Mouse (Mus musculus): ENCODE measurements around the gene Cdk12. TPM values are rescaled to one million over a fixed set of nuclear protein-coding genes. Genes with fewer than 3 reads are reported as not detected.

The Cdk12 gene
- total and polyA plus RNA-seq, 3 experiments = 27.8 to 44.1 (median 29.6) TPM

- in situ Hi-C loops (cut with MboI; ENCODE audit: low pct_ligation_motif_present, low pct_unique_long_range_greater_than_20kb, low sequenced_read_pairs) (no loop called here), dilution Hi-C loops (cut with MboI; ENCODE audit: extremely low pct_ligation_motif_present, extremely low pct_unique_long_range_greater_than_20kb, low sequenced_read_pairs) (no loop called here)
- DNase-seq (ENCODE audit: extremely low read depth) = no peak
- H3K4me1 ChIP-seq (ENCODE audit: control insufficient read depth in 1 of 2, insufficient read depth in 2 of 2) = peaks cover 8 to 43% of the 10 kb centered on the region in 2 experiments; a peak in 3 of 4 replicates
- peaks cover 48 to 81% of the 10 kb centered on the region in 2 experiments for H3K36me3 ChIP-seq (replicated peaks in 1 of 2; ENCODE audit: control insufficient read depth in 1 of 2, insufficient read depth in 1 of 2, low read length in 1 of 2)
- H3K4me3 ChIP-seq (replicated peaks in 1 of 3; ENCODE audit: low read depth in 2 of 3, low read length in 2 of 3, poor library complexity in 1 of 3) = no peak overlapping the region
- H3K27ac ChIP-seq (ENCODE audit: insufficient read depth, low read depth) = no peak overlapping the region
- no peaks in the 10 kb centered on the region for H3K9me3 ChIP-seq (replicated peaks; ENCODE audit: low read length)
- no peaks in the 10 kb centered on the region for H3K27me3 ChIP-seq (replicated peaks)
- TF ChIP-seq GABPA (IDR thresholded peaks at IDR 0.05; ENCODE audit: insufficient replicate concordance, low read depth, low read length) = no peak
- no peak for TF ChIP-seq JUN (IDR thresholded peaks at IDR 0.05; ENCODE audit: insufficient read depth, low read depth, low read length)
- TF ChIP-seq PAX5 (IDR thresholded peaks at IDR 0.05; ENCODE audit: low read length) = no peak
- no peak for TF ChIP-seq KAT2A (IDR thresholded peaks at IDR 0.05; ENCODE audit: insufficient replicate concordance, low read length)
- no peak for TF ChIP-seq POLR2A (IDR thresholded peaks at IDR 0.05; ENCODE audit: low read depth, low read length)
- H3K9ac ChIP-seq (ENCODE audit: insufficient read depth, low read depth) = no peak overlapping the region
- H3K4me2 ChIP-seq (ENCODE audit: insufficient read depth, low read depth, poor library complexity, severe bottlenecking) = no peak overlapping the region
- H3K79me2 ChIP-seq (replicated peaks; ENCODE audit: control insufficient read depth, extremely low read depth, insufficient read depth, poor library complexity, severe bottlenecking) = peaks cover 79% of the 10 kb centered on the region
Observed at GRCm38 (mm10) chr11:98213311-98213710, 10.5 kb downstream of the Cdk12 start.

- no peak overlapping the region for H3K9ac ChIP-seq (ENCODE audit: insufficient read depth, low read depth)
- in situ Hi-C loops (cut with MboI; ENCODE audit: low pct_ligation_motif_present, low pct_unique_long_range_greater_than_20kb, low sequenced_read_pairs) = no loop called here
- DNase-seq (ENCODE audit: extremely low read depth) = no peak
Observed at GRCm38 (mm10) chr11:98226349-98226748, 23.5 kb downstream of the Cdk12 start.

GRCm38 (mm10) chr11:98238416-98238815, 35.6 kb downstream of the Cdk12 start:
- dilution Hi-C loops (cut with MboI; ENCODE audit: extremely low pct_ligation_motif_present, extremely low pct_unique_long_range_greater_than_20kb, low sequenced_read_pairs) (no loop called here), in situ Hi-C loops (cut with MboI; ENCODE audit: low pct_ligation_motif_present, low pct_unique_long_range_greater_than_20kb, low sequenced_read_pairs) (no loop called here)
- H3K9ac ChIP-seq (ENCODE audit: insufficient read depth, low read depth) = no peak overlapping the region
- peaks cover 6% of the 10 kb centered on the region; the same call in 1 of the 2 replicates for H3K79me2 ChIP-seq (replicated peaks; ENCODE audit: control insufficient read depth, extremely low read depth, insufficient read depth, poor library complexity, severe bottlenecking)
- peaks cover 46 to 88% of the 10 kb centered on the region in 2 experiments for H3K36me3 ChIP-seq (replicated peaks in 1 of 2; ENCODE audit: control insufficient read depth in 1 of 2, insufficient read depth in 1 of 2, low read length in 1 of 2)
- no peaks in the 10 kb centered on the region for H3K27me3 ChIP-seq (replicated peaks)
- TF ChIP-seq KAT2A (IDR thresholded peaks at IDR 0.05; ENCODE audit: insufficient replicate concordance, low read length) = no peak
- peak; percentile 9; the same call in 1 of the 2 replicates for TF ChIP-seq POLR2A (IDR thresholded peaks at IDR 0.05; ENCODE audit: low read depth, low read length)
- no peak for TF ChIP-seq BHLHE40 (IDR thresholded peaks at IDR 0.05; ENCODE audit: low read depth, low read length)
- TF ChIP-seq ZC3H11A (IDR thresholded peaks at IDR 0.05; ENCODE audit: low read depth, low read length) = no peak
- no peak for TF ChIP-seq ELF1 (IDR thresholded peaks at IDR 0.05; ENCODE audit: low read depth, low read length)
- no peak for TF ChIP-seq POLR2AphosphoS2 (IDR thresholded peaks at IDR 0.05; ENCODE audit: low read depth, low read length)
- TF ChIP-seq UBTF (IDR thresholded peaks at IDR 0.05; ENCODE audit: low read depth, low read length) = no peak
- TF ChIP-seq JUND (conservative IDR thresholded peaks at IDR 0.05; ENCODE audit: low read depth, low read length) = no peak
- TF ChIP-seq NELFE (IDR thresholded peaks at IDR 0.05; ENCODE audit: low read depth, low read length) = no peak
- no peak for TF ChIP-seq TCF12 (IDR thresholded peaks at IDR 0.05; ENCODE audit: low read depth, low read length)
- no peak for TF ChIP-seq HCFC1 (IDR thresholded peaks at IDR 0.05; ENCODE audit: low read depth, low read length)
- no peak for TF ChIP-seq NRF1 (IDR thresholded peaks at IDR 0.05; ENCODE audit: low read depth, low read length)
- TF ChIP-seq MAX (IDR thresholded peaks at IDR 0.05; ENCODE audit: low read length) = no peak
- no peak for TF ChIP-seq E2F4 (IDR thresholded peaks at IDR 0.05; ENCODE audit: insufficient replicate concordance, low read depth, low read length)
- TF ChIP-seq CTCF (conservative IDR thresholded peaks at IDR 0.05 in 1 of 2, IDR thresholded peaks at IDR 0.05 in 1 of 2; ENCODE audit: low read depth in 2 of 2, low read length in 2 of 2) = peak in 1 of 2 experiments; percentile 34; a peak in 2 of 4 replicates
- no peak for TF ChIP-seq JUN (IDR thresholded peaks at IDR 0.05; ENCODE audit: insufficient read depth, low read depth, low read length)
- no peaks in the 10 kb centered on the region for H3K4me1 ChIP-seq (ENCODE audit: control insufficient read depth in 1 of 2, insufficient read depth in 2 of 2)
- H3K4me3 ChIP-seq (replicated peaks in 1 of 3; ENCODE audit: low read depth in 2 of 3, low read length in 2 of 3, poor library complexity in 1 of 3) = no peak overlapping the region
- no peaks in the 10 kb centered on the region for H3K9me3 ChIP-seq (replicated peaks; ENCODE audit: low read length)
- H3K27ac ChIP-seq (ENCODE audit: insufficient read depth, low read depth) = no peak overlapping the region
- no peak for DNase-seq (ENCODE audit: extremely low read depth)
- no peak overlapping the region for H3K4me2 ChIP-seq (ENCODE audit: insufficient read depth, low read depth, poor library complexity, severe bottlenecking)

More at GRCm38 (mm10) chr11:98226349-98226748, 23.5 kb downstream of the Cdk12 start:
- Histone ChIP-seq H3K4me2 (ENCODE audit: insufficient read depth, low read depth, poor library complexity, severe bottlenecking) (no peak overlapping the region), H3K27ac (ENCODE audit: insufficient read depth, low read depth) (no peak overlapping the region), H3K4me1 (ENCODE audit: control insufficient read depth in 1 of 2, insufficient read depth in 2 of 2) (no peaks in the 10 kb centered on the region), H3K27me3 (replicated peaks) (no peaks in the 10 kb centered on the region), H3K9me3 (replicated peaks; ENCODE audit: low read length) (no peaks in the 10 kb centered on the region), H3K36me3 (replicated peaks in 1 of 2; ENCODE audit: control insufficient read depth in 1 of 2, insufficient read depth in 1 of 2, low read length in 1 of 2) (peaks cover 47 to 91% of the 10 kb centered on the region in 2 experiments), H3K4me3 (replicated peaks in 1 of 3; ENCODE audit: low read depth in 2 of 3, low read length in 2 of 3, poor library complexity in 1 of 3) (no peak overlapping the region), H3K79me2 (replicated peaks; ENCODE audit: control insufficient read depth, extremely low read depth, insufficient read depth, poor library complexity, severe bottlenecking) (peaks cover 7% of the 10 kb centered on the region; the same call in 1 of the 2 replicates)
- dilution Hi-C loops (cut with MboI; ENCODE audit: extremely low pct_ligation_motif_present, extremely low pct_unique_long_range_greater_than_20kb, low sequenced_read_pairs) = no loop called here
- TF ChIP-seq NRF1 (IDR thresholded peaks at IDR 0.05; ENCODE audit: low read depth, low read length) (no peak), CTCF (conservative IDR thresholded peaks at IDR 0.05 in 1 of 2, IDR thresholded peaks at IDR 0.05 in 1 of 2; ENCODE audit: low read depth in 2 of 2, low read length in 2 of 2) (no peak), IRF4 (IDR thresholded peaks at IDR 0.05; ENCODE audit: low read depth, low read length) (no peak), CHD2 (IDR thresholded peaks at IDR 0.05; ENCODE audit: low read length) (no peak), PAX5 (IDR thresholded peaks at IDR 0.05; ENCODE audit: low read length) (no peak), JUN (IDR thresholded peaks at IDR 0.05; ENCODE audit: insufficient read depth, low read depth, low read length) (no peak), MAFK (IDR thresholded peaks at IDR 0.05; ENCODE audit: insufficient replicate concordance, low read length) (no peak), ZMIZ1 (IDR thresholded peaks at IDR 0.05; ENCODE audit: low read depth, low read length) (no peak), RCOR1 (conservative IDR thresholded peaks at IDR 0.05; ENCODE audit: low read depth, low read length) (no peak), GABPA (IDR thresholded peaks at IDR 0.05; ENCODE audit: insufficient replicate concordance, low read depth, low read length) (no peak), USF1 (IDR thresholded peaks at IDR 0.05; ENCODE audit: low read depth, low read length) (no peak), MEF2A (IDR thresholded peaks at IDR 0.05; ENCODE audit: borderline replicate concordance, low read depth, low read length) (no peak), ELF1 (IDR thresholded peaks at IDR 0.05; ENCODE audit: low read depth, low read length) (no peak), HCFC1 (IDR thresholded peaks at IDR 0.05; ENCODE audit: low read depth, low read length) (no peak), ETS1 (conservative IDR thresholded peaks at IDR 0.05; ENCODE audit: low read depth, low read length) (no peak), ZNF384 (IDR thresholded peaks at IDR 0.05; ENCODE audit: low read depth, low read length) (no peak), UBTF (IDR thresholded peaks at IDR 0.05; ENCODE audit: low read depth, low read length) (no peak), JUND (conservative IDR thresholded peaks at IDR 0.05; ENCODE audit: low read depth, low read length) (no peak), EP300 (IDR thresholded peaks at IDR 0.05; ENCODE audit: low read length) (no peak), MXI1 (IDR thresholded peaks at IDR 0.05; ENCODE audit: low read depth, low read length) (no peak)
